Mouse (Mus musculus) heart, embryonic 10.5 days (tissue): ENCODE results near the gene Fam173a. TPM values are rescaled to one million over a fixed set of nuclear protein-coding genes. Genes with fewer than 3 reads are reported as not detected.
"Not testable (repeated sequence)": the region's sequence is repeated elsewhere in the genome, so short reads cannot be mapped to it uniquely, and the experiment has no call there.

Experiments
- DNase-seq: peaks from one replicate; pipeline ENCODE4 v3.0.0-alpha.2; 2017; ENCODE audit warnings: low spot score
- H3K27ac ChIP-seq: fragments of 300-500 bp; sonication (generic); 2 replicates; pipeline ENCODE4 v1.5.1; 2016; ENCODE audit warnings: mild to moderate bottlenecking
- H3K27me3 ChIP-seq: fragments of 300-500 bp; sonication (generic); 2 replicates; pipeline ENCODE4 v1.6.1; 2016; ENCODE audit warnings: mild to moderate bottlenecking; ENCODE audit not compliant: poor library complexity, insufficient read depth, severe bottlenecking
- H3K36me3 ChIP-seq: fragments of 300-500 bp; sonication (generic); 2 replicates; pipeline ENCODE4 v1.6.1; 2016; ENCODE audit warnings: mild to moderate bottlenecking, moderate library complexity
- H3K4me1 ChIP-seq: fragments of 300-500 bp; sonication (generic); 2 replicates; pipeline ENCODE4 v1.6.1; 2016; ENCODE audit warnings: mild to moderate bottlenecking
- H3K4me3 ChIP-seq: fragments of 300-500 bp; sonication (generic); 2 replicates; pipeline ENCODE4 v1.5.1; 2016; ENCODE audit warnings: mild to moderate bottlenecking, moderate library complexity
- H3K9me3 ChIP-seq: fragments of 300-500 bp; sonication (generic); 2 replicates; pipeline ENCODE4 v1.6.1; 2016; ENCODE audit warnings: mild to moderate bottlenecking, moderate library complexity
- WGBS: fragments of 180-500 bp; shearing (Covaris S2); methylation state at CpG from one replicate; pipeline ENCODE4 v1.1.7; 2016; 5-methylcytosine and 5-hydroxymethylcytosine counted together
- polyA plus RNA-seq: library from polyadenylated mRNA; unstranded; fragments of >200 nt; fragmentation: Nextera tagmentation; extraction: Ambion mirVana; gene quantifications from 2 replicates; pipeline ENCODE4 v1.2.1, GENCODE M21; 2016

The Fam173a gene
- polyA plus RNA-seq, 1 experiment from 2014 or later = 74.5 TPM

GRCm38 (mm10) chr17:25825311-25825710 is 32.6 kb upstream of the Fam173a start:
- Histone ChIP-seq H3K27me3 (peaks cover 24% of the 10 kb centered on the region), H3K4me1 (peaks cover 64% of the 10 kb centered on the region), H3K4me3 (0 out of 2 replicates have a peak overlapping the region, but pooled peaks have one; percentile 76), H3K9me3 (no peaks in the 10 kb centered on the region), H3K36me3 (peaks cover 39% of the 10 kb centered on the region), H3K27ac (no peak overlapping the region)
- DNase-seq = no peak
- 90% methylated on average over 6 of the region's 6 CpGs for WGBS

GRCm38 (mm10) chr17:25824362-25825142 is 31.9 kb upstream of the Fam173a start:
- no peak overlapping the region for H3K27ac ChIP-seq
- peaks cover 31% of the 10 kb centered on the region for H3K27me3 ChIP-seq
- 66% methylated on average over 17 of the region's 17 CpGs for WGBS
- H3K36me3 ChIP-seq = peaks cover 32% of the 10 kb centered on the region
- peaks cover 59% of the 10 kb centered on the region for H3K4me1 ChIP-seq
- H3K4me3 ChIP-seq = peak overlapping the region; percentile 76
- H3K9me3 ChIP-seq = no peaks in the 10 kb centered on the region
- DNase-seq = no peak

GRCm38 (mm10) chr17:25823452-25823851 is 30.8 kb upstream of the Fam173a start, which contains the start of gene Wdr24:
Gene Wdr24 (plus strand): TSS chr17:25823627.
- H3K4me3 ChIP-seq = peak within 1 kb of the TSS; percentile 76
- DNase-seq = no peak
- H3K27me3 ChIP-seq = peaks cover 42% of the 10 kb centered on the region
- no peaks in the 10 kb centered on the region for H3K9me3 ChIP-seq
- H3K4me1 ChIP-seq = peaks cover 57% of the 10 kb centered on the region
- H3K36me3 ChIP-seq = peaks cover 32% of the 10 kb centered on the region
- H3K27ac ChIP-seq = peak within 1 kb of the TSS; percentile 87
- under 1% methylated on average over 18 of the region's 18 CpGs for WGBS

- peaks cover 14% of the 10 kb centered on the region for H3K4me1 ChIP-seq
- no peaks in the 10 kb centered on the region for H3K9me3 ChIP-seq
- no peak for DNase-seq
- peak overlapping the region; percentile 34 for H3K4me3 ChIP-seq
- WGBS = 5% methylated on average over 46 of the region's 46 CpGs
- no peak overlapping the region for H3K27ac ChIP-seq
- peaks cover 76% of the 10 kb centered on the region for H3K27me3 ChIP-seq
- H3K36me3 ChIP-seq = no peaks in the 10 kb centered on the region
Measured at GRCm38 (mm10) chr17:25818851-25819780, 26.4 kb upstream of the Fam173a start.

- Histone ChIP-seq H3K27ac (no peak overlapping the region), H3K27me3 (peaks cover 86% of the 10 kb centered on the region), H3K4me3 (no peak overlapping the region), H3K4me1 (peaks cover 14% of the 10 kb centered on the region), H3K9me3 (no peaks in the 10 kb centered on the region), H3K36me3 (no peaks in the 10 kb centered on the region)
- DNase-seq = no peak
- 75% methylated on average over 11 of the region's 11 CpGs for WGBS
Measured at GRCm38 (mm10) chr17:25817662-25818061, 25.0 kb upstream of the Fam173a start.

- DNase-seq = peak; percentile 92
- WGBS = 1% methylated on average over 20 of the region's 20 CpGs
- Histone ChIP-seq H3K27me3 (peaks cover 88% of the 10 kb centered on the region), H3K36me3 (no peaks in the 10 kb centered on the region), H3K4me1 (peaks cover 21% of the 10 kb centered on the region), H3K9me3 (no peaks in the 10 kb centered on the region), H3K4me3 (0 out of 2 replicates have a peak overlapping the region, but pooled peaks have one; percentile 9), H3K27ac (no peak overlapping the region)
Measured at GRCm38 (mm10) chr17:25813471-25813870, 20.8 kb upstream of the Fam173a start.

GRCm38 (mm10) chr17:25810890-25811289 is 18.2 kb upstream of the Fam173a start:
- Histone ChIP-seq H3K36me3 (no peaks in the 10 kb centered on the region), H3K9me3 (no peaks in the 10 kb centered on the region), H3K27me3 (peaks cover 81% of the 10 kb centered on the region), H3K4me1 (peaks cover 23% of the 10 kb centered on the region), H3K27ac (no peak overlapping the region), H3K4me3 (no peak overlapping the region)
- WGBS = 68% methylated on average over 4 of the region's 4 CpGs
- no peak for DNase-seq

GRCm38 (mm10) chr17:25809606-25810340 is 17.1 kb upstream of the Fam173a start:
- 12% methylated on average over 25 of the region's 25 CpGs for WGBS

GRCm38 (mm10) chr17:25808789-25809605 is 16.3 kb upstream of the Fam173a start, which contains the start of gene Fbxl16:
Gene Fbxl16 (plus strand): TSS chr17:25809085.
- DNase-seq = no peak
- H3K27me3 ChIP-seq = peaks cover 80% of the 10 kb centered on the region
- H3K4me1 ChIP-seq = peaks cover 23% of the 10 kb centered on the region
- WGBS = under 1% methylated on average over 87 of the region's 100 CpGs
- H3K9me3 ChIP-seq = no peaks in the 10 kb centered on the region
- H3K36me3 ChIP-seq = no peaks in the 10 kb centered on the region
- H3K4me3 ChIP-seq = peak within 1 kb of the TSS; percentile 76
- peak within 1 kb of the TSS; percentile 67 for H3K27ac ChIP-seq

More at GRCm38 (mm10) chr17:25809606-25810340, 17.1 kb upstream of the Fam173a start:
- Histone ChIP-seq H3K4me1 (peaks cover 23% of the 10 kb centered on the region), H3K9me3 (no peaks in the 10 kb centered on the region), H3K27ac (peak overlapping the region; percentile 67), H3K36me3 (no peaks in the 10 kb centered on the region), H3K4me3 (peak overlapping the region; percentile 76), H3K27me3 (peaks cover 83% of the 10 kb centered on the region)
- DNase-seq = no peak

GRCm38 (mm10) chr17:25808028-25808427 is 15.3 kb upstream of the Fam173a start:
- no peak overlapping the region for H3K27ac ChIP-seq
- 42% methylated on average over 5 of the region's 5 CpGs for WGBS

GRCm38 (mm10) chr17:25807452-25807851 is 14.8 kb upstream of the Fam173a start:
- not testable (repeated sequence) for H3K36me3 ChIP-seq, H3K9me3 ChIP-seq, H3K4me3 ChIP-seq, H3K27ac ChIP-seq, DNase-seq
- Histone ChIP-seq H3K4me1 (peaks cover 32% of the 10 kb centered on the region), H3K27me3 (peaks cover 67% of the 10 kb centered on the region)
- WGBS = 43% methylated on average over 2 of the region's 2 CpGs

More at GRCm38 (mm10) chr17:25808028-25808427, 15.3 kb upstream of the Fam173a start:
- peaks cover 73% of the 10 kb centered on the region for H3K27me3 ChIP-seq
- no peaks in the 10 kb centered on the region for H3K36me3 ChIP-seq
- peaks cover 26% of the 10 kb centered on the region for H3K4me1 ChIP-seq
- DNase-seq = no peak
- peak overlapping the region; percentile 76 for H3K4me3 ChIP-seq
- no peaks in the 10 kb centered on the region for H3K9me3 ChIP-seq
